Mouse (Mus musculus) frontal cortex, postnatal 36 days (tissue): ENCODE data around the gene Egfem1.

Source experiments
- DNase-seq, 2 experiments: peaks; one replicate each; pipeline ENCODE4 v3.0.0; 2022; ENCODE audit warnings: low spot score in 2 of 2

The Egfem1 gene

DNA sequence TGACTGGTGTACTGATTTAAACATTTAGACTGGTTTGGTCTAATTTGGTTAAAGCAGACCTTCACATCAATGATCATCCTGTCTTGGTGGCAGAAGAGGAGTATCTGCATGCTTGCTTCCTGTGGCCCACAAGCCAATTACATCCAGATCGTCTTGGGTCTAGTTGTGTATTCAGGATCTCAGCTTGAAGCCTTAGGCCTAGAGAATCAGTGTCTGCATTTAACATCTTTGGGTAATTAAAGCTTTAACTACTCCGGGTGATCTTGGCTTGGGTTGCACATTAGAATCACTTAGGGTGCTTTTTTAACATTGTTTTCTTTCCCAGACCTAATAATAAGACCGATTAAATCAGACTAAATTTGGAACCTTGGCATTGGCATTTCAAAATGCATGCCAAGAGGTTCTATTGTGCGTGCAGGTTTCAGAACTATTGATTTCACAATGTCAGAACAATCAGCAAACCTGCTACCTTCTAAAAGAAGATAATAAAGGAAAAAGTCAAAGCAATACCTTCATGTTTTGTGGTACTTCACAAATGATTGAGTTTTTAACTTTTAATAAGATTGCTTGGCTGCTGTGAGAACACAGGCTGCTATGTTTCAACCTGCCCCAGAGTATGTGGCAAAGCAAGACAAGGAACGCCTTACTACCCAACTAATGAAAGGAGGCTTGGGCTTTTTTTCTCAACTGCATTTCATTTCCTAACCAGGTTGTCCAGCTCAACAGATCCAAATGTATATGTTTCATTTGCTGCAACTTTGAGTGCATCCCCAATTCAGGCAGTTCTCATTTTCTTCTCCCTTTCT lies 496.4 kb downstream of the Egfem1 start:
- DNase-seq, result no peak

DNA sequence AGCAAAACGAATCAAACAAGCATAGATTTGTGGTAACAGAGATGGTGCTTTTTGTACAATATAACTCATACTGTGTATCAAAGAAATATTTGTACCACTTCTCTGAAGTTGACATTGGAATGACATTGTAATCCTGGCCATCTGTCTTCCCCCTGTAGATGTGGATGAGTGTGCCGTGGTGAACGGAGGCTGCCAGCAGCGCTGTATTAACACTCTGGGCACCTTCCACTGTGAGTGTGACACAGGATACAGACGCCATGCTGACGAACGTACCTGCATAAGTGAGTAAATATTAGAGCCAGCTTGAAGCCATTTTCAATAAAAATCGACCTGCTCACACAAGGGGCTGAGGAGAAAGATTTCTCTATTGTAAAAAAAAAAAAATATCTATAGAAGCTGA lies 500.9 kb downstream of the Egfem1 start:
- DNase-seq, result no peak

DNA sequence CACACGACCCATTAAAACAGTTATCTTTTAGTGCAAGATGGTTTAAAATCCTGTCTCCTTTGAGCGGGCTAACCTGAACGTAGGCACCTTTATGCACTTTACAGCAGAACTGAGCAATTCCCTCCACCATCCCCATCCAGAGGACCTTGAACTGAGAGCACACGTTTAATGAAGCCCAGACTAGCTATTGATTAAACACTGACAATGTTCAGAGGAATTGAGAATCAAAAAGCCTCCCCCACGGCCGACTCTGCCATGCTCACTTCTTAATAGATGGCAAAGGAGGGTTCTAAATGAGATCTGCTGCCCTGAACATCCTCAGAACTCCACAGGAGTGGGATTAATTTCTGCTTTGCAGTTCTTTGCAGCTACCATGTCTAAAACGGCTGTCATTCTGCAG lies 520.3 kb downstream of the Egfem1 start:
- DNase-seq, result no peak

DNA sequence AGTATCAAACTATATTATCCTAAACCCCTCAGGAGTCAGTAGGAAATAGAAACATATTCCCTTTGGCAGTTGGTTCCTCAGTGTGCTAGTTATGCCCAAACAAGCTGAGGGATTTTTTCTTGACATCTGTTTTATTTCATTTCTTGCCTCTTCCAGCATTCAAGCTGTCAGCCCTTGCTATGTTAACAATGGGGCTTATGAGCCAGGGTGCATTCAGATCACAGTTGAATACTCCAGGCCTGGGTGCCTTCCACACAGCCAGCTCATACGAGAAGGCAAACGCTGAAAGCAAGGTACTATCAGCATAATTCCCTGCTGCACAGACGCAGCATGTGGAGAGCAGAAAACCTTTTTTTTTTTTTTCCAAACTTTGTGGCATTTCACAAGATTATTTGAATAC lies 526.9 kb downstream of the Egfem1 start:
- no peak for DNase-seq

DNA sequence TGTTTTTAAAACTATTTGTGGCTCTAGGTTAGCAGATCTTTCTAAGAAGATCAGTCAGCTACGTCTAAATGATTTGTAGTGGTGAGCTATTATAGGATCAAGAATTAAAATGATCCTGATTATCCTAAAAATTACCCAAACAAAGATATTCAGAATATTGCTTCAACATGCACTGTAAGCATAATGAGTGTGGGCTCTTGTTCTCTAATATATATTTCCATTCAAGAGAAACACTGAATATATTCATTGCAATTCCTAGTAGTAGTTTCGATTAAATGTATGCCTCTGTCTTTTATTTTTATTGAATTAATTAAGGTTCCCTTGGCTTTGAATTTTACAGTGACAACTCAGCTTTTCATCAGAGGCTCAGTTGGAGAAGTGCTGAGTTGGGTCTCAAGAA lies 527.4 kb downstream of the Egfem1 start:
- no peak for DNase-seq

DNA sequence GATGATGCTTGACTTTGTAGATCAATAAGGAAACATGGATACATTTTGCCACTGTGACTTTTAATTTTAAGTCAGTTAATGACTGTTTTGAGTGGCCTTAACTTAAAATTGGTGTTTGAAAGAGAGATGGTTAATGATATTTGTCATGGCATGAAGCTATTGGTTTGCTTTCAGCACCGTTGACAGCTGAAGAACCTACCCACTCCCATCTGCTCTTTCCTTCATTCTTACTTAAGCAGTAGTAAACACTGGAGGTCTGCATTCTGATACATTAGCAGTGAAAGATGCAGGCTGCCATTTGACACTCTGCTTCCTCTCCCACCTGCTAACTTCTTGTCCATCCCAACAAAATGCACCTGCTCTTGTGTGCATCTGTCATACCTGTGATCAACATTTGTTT lies 537.8 kb downstream of the Egfem1 start:
- DNase-seq, result no peak

DNA sequence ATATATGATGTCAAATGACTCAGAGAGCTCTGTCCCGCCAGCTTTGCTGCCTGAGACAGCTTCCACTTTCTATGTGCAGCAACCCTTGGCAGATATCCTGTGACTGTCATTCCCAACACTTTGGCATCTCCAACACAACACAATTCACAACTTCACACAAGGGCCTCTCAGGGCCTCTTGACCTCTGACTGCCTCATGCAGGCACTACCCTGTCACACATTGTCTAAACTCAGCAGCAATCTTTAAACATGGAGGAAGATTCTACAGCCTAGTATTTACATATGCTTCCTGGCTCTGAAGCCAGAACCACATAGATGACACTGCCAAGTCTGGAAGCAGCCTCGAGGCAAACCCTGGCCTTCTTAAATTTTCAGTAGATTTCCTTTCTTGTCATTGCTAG lies 558.0 kb downstream of the Egfem1 start:
- peak in 1 of 2 experiments; percentile 4 for DNase-seq

DNA sequence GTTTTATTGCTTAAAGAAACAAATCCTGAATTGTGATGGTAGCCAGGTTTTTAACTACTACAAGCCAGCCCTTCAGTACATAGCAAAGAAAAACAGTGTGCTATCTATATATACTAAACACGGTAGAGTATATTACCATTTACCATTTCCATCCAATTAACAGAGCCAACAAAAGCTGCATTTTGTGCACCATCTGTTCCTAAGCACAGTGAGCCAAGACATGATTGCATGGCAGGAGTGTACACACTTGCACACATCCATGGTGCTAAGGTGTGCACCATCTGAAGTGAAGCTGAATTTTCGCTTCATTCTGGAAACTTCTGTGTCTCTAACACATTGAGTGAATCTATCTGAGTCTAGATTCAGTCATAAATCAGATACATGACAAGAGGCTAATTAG lies 585.0 kb downstream of the Egfem1 start:
- no peak for DNase-seq

DNA sequence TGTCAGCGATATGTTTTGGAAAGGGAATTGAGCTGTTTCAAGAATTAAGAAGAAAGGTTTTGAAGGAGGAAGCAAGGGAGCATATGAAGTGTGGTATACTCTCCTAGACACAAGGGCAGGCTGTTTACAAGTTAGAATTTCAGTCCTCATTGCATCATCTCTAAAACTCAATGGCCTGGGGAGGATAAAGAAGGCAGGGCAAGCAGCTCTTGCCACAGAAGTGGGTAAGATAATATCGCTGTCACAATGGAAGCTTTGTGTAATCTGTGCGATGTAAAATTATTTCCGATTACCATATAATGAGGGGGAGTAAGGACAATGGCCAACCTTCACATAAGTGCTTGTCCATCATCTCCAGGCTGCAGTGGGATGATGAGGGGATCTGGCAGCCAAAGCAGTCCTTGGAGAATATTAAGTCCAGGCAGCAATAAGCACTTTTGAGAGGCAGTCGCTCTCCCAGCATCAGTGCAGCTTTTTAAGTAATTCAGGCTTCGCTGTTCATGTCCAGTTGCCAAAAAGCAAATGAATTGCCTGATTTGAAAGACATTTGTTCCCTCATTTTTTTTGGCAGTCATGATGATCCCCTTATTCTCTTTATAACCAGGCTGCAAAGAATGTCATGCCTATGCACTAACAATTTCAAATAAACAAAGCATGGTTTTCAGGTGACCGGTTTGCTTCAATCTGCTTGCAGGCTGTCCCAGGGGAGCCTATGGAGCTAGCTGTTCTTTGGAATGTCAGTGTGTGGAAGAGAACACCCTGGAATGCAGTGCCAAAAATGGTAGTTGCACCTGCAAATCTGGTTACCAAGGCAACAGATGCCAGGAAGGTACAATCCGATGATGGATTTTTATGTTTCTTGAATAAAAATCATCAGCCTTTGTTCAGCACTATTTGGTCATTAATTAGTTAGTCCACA lies 607.8 kb downstream of the Egfem1 start:
- DNase-seq, result no peak

DNA sequence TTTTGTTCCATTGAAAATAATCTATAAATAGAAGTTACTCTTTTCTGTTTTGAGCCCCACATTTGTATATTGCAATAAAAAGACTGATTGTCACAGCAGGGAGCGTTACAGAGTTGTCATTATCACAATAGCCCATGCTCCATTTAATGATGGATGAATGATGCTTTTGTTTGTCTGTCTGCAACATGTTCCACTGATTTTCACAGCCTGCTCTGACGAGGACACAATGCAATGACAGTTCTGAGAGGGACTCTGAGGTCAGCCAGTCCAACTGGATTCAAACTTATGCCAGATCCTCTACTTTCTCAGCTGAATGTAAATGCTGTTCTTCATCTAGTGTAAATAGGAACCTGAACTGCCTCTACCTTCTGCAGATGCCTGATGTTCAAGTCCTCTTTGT lies 619.3 kb downstream of the Egfem1 start:
- DNase-seq, result no peak

DNA sequence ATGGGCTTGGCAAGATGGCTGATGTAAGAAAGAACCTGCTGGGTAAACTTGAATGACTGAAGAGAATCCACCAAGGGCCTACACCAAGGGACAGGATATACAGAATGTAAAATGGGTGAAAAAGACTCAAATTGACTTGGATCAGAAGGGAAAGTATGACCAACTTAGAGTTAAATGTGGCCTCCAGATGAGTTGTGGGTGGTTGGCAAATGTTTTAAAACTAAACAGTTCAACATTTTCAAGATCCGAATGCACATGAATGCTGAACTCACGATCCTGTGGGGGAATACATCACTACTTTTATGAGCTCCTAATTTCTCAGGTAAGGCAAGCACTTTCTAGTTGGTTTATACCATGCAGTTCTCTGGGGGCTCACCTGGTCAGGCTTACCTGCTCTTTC lies 625.0 kb downstream of the Egfem1 start:
- DNase-seq, result peak in 1 of 2 experiments; percentile 28

DNA sequence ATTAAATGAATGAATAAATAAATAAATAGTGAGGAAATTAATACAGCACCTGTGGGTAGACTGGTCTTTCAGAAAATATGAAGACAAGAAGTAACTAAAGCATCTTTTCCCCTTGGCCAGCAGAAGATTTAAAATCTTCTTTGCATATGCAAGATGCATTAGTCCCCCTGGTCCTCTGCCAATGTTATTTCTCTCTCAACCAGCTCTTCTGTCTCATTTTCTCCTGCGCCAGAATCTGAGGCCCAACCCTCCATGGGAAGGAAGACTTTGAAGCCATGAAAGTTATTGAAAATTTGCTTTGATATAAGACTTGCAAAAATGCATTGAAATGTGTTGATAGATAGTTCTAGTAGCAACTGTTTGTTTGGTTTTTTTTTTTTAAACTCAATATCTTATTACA lies 625.6 kb downstream of the Egfem1 start:
- no peak for DNase-seq

DNA sequence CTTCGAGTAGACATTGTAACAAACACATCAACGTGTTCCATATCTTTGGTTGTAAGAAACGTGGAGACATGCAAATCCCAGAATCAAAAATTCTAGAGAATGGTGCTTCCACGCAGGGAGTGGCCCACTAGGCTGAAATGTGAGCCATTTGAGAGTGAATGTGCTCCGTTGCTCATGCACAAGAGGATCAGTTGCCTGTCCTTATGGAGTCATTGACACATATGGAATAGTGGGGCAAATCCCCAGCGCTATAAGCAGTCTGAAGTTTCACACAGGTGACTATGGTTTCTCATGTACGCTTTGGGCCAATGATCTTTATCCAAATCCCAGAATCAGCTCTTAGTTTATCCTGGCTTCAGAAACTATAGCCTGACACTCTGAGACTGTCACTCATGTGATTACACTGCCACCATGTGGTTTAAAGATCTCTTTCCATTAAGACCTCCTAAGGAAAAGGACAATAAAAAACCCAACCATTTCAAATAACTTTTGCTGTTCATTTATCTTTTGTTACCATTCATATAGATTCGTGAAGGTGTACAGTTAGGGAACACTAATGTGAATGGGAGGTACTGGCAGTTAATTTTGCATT lies 644.6 kb downstream of the Egfem1 start:
- peak in 1 of 2 experiments; percentile 26 for DNase-seq

DNA sequence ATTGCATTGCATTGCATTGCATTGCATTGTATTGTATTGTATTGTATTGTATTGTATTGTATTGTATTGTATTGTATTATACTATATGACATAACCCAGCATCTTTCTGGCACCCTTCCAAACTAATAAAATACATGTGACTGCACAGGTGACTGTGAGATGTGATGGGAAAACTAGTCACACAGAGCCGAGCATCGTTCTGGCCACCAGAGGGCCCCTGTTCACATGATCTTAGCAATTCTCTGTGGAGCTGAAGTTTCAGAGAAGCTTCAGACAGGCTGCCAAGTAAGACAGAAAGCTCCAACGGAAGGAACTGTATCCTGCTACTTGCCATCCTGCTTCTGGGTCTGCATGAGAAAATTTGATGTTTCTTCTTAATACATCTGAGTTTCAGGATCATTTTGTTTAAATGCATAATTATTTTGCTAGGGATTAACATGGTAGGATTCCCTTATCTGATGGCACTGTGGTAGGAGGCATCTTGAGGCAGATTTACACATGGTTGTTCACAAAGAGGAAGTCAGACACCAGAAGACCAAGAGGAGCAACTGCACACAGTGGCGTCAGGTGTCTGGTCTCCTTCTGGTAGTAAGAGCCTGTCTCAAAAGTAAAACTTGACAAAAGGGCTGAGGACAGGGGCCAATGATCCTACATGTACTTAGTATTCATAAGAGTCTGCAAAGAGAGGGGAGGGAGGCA lies 648.4 kb downstream of the Egfem1 start:
- peak; percentile 15 to 55 for DNase-seq

DNA sequence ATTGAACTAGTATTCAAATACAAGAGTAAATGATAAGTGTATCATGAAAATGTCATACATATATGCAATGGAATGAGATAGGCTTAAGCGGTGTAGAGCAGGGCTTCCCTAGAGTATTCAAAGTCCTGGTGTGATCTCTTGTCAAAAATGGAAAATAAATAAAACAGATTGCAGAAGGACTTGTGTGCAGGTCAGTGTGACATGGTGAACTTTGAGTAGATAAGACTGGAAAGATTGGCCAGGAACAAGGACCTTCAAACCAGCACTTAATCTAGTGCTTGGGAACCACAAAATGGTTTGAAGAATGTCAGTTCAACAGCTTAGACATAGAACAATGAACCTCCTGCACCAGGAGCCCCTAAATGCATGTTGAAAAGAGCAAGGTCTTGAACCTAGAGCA lies 649.7 kb downstream of the Egfem1 start:
- no peak for DNase-seq

DNA sequence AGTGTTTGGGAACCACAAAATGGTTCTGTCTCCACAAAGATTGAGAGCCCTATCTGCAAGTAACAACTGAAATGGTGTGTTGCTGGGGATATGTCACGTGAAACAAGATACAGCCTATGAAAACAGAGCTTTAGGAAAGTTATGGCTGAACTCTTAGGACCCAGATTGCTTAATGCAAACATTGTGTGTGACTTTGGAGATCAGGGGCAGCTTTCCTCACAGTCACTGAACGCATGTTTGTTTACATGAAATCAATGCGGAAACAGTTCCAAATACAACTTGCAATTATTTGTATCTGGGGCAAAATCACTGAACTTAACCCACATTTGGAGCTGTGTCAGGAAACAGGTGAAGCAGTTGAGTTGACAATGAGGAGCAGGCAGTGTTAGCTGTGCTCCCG lies 650.8 kb downstream of the Egfem1 start:
- no peak for DNase-seq

DNA sequence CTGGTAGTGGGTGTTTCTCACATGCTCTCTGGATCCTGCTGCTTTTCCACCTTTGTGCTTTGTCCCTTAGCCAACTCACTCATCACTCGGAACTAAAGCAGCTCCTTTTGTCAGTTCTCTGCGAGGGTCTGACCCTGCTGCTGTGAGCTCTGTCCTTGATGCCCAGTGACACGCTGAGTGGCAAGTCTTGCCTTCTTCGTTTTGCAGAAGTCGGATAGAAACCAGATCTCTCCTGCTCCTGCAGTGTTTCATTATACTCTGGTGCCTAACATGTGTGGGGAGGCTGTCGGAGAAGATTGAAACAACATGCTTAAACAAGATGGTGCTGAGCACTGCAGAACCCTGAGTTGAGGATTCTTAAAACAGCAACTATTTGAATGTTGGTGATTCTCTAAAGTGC lies 652.4 kb downstream of the Egfem1 start:
- DNase-seq, result no peak

DNA sequence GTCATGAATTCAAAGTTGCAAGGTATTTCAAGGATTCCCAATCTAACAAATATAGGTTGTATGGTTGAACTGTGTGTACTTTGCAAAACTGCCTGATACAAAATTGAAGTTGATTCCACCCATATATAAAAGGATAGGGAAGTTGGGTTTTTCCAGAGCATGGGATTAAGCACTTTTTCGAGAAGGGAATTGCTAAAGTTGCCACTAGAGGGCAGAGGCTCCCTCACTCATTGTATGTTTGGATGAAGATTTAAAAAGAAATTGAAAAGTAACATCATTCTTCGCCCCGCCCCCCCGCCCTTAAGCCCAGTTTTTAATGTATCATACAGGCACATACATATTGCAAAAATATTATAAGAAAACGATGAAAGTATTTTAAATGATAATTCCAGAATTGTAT lies 657.5 kb downstream of the Egfem1 start:
- peak in 1 of 2 experiments; percentile 16 for DNase-seq
